Mouse (Mus musculus): ENCODE data around the gene Bcl2l12. TPM values are rescaled to one million over a fixed set of nuclear protein-coding genes. Genes with fewer than 3 reads are reported as not detected.

The Bcl2l12 gene
- total RNA-seq, 2 experiments from 2014 or later: 3.8 to 5.1 TPM

GRCm38 (mm10) chr7:44970231-44970691 lies 28.3 kb downstream of the Bcl2l12 start:
- intact Hi-C loops (cut with DNase I): loop anchor here (5.0 kb wide), 1 partner anchor 38 kb away; no protein-coding TSS in a partner anchor
- peak; percentile 86 to 93 for DNase-seq (ENCODE audit: extremely low spot score in 1 of 2, low spot score in 2 of 2)

GRCm38 (mm10) chr7:44966638-44967037 lies 31.9 kb downstream of the Bcl2l12 start:
- intact Hi-C loops (cut with DNase I): no loop called here
- DNase-seq (ENCODE audit: extremely low spot score in 1 of 2, low spot score in 2 of 2): no peak

- peak in 1 of 2 experiments; percentile 28 for DNase-seq (ENCODE audit: extremely low spot score in 1 of 2, low spot score in 2 of 2)
- intact Hi-C loops (cut with DNase I): no loop called here
Measured at GRCm38 (mm10) chr7:44965975-44966374, 32.5 kb downstream of the Bcl2l12 start.

- intact Hi-C loops (cut with DNase I): no loop called here
- DNase-seq (ENCODE audit: extremely low spot score in 1 of 2, low spot score in 2 of 2): peak in 1 of 2 experiments; percentile 23
Measured at GRCm38 (mm10) chr7:44964990-44965389, 33.5 kb downstream of the Bcl2l12 start.

GRCm38 (mm10) chr7:44962831-44963230 lies 35.7 kb downstream of the Bcl2l12 start:
- intact Hi-C loops (cut with DNase I): no loop called here
- DNase-seq (ENCODE audit: extremely low spot score in 1 of 2, low spot score in 2 of 2): no peak

- intact Hi-C loops (cut with DNase I): no loop called here
- no peak for DNase-seq (ENCODE audit: extremely low spot score in 1 of 2, low spot score in 2 of 2)
Measured at GRCm38 (mm10) chr7:44962337-44962736, 36.2 kb downstream of the Bcl2l12 start.

GRCm38 (mm10) chr7:44960512-44960910 lies 38.0 kb downstream of the Bcl2l12 start:
- intact Hi-C loops (cut with DNase I): no loop called here
- DNase-seq (ENCODE audit: extremely low spot score in 1 of 2, low spot score in 2 of 2): no peak

GRCm38 (mm10) chr7:44959874-44960511 lies 38.5 kb downstream of the Bcl2l12 start:
- peak in 1 of 2 experiments; percentile 30 for DNase-seq (ENCODE audit: extremely low spot score in 1 of 2, low spot score in 2 of 2)
- intact Hi-C loops (cut with DNase I): loop anchor here (5.0 kb wide), 1 partner anchor 38 kb away; no protein-coding TSS in a partner anchor

- intact Hi-C loops (cut with DNase I): loop anchor here (5.0 kb wide), 1 partner anchor 37 kb away; no protein-coding TSS in a partner anchor
Measured at GRCm38 (mm10) chr7:44959281-44959680, 39.2 kb downstream of the Bcl2l12 start.

GRCm38 (mm10) chr7:44958208-44958607 lies 40.3 kb downstream of the Bcl2l12 start:
- DNase-seq (ENCODE audit: extremely low spot score in 1 of 2, low spot score in 2 of 2): peak in 1 of 2 experiments; percentile 51
- intact Hi-C loops (cut with DNase I): loop anchor here (5.0 kb wide), 1 partner anchor 36 kb away; no protein-coding TSS in a partner anchor

More at GRCm38 (mm10) chr7:44959281-44959680, 39.2 kb downstream of the Bcl2l12 start:
- peak in 1 of 2 experiments; percentile 27 for DNase-seq (ENCODE audit: extremely low spot score in 1 of 2, low spot score in 2 of 2)

GRCm38 (mm10) chr7:44957183-44957835 lies 41.2 kb downstream of the Bcl2l12 start:
- intact Hi-C loops (cut with DNase I): loop anchor here (5.0 kb wide), 1 partner anchor 35 kb away; no protein-coding TSS in a partner anchor
- peak in 1 of 2 experiments; percentile 53 for DNase-seq (ENCODE audit: extremely low spot score in 1 of 2, low spot score in 2 of 2)

- intact Hi-C loops (cut with DNase I): loop anchor here (5.0 kb wide), 1 partner anchor 34 kb away; no protein-coding TSS in a partner anchor
- DNase-seq (ENCODE audit: extremely low spot score in 1 of 2, low spot score in 2 of 2): peak in 1 of 2 experiments; percentile 22
Measured at GRCm38 (mm10) chr7:44956266-44956665, 42.2 kb downstream of the Bcl2l12 start.

GRCm38 (mm10) chr7:44955628-44956027 lies 42.9 kb downstream of the Bcl2l12 start:
- DNase-seq (ENCODE audit: extremely low spot score in 1 of 2, low spot score in 2 of 2): peak in 1 of 2 experiments; percentile 14
- intact Hi-C loops (cut with DNase I): loop anchor here (5.0 kb wide), 1 partner anchor 33 kb away; no protein-coding TSS in a partner anchor

- DNase-seq (ENCODE audit: extremely low spot score in 1 of 2, low spot score in 2 of 2): peak in 1 of 2 experiments; percentile 16
- intact Hi-C loops (cut with DNase I): no loop called here
Measured at GRCm38 (mm10) chr7:44954091-44954885, 44.2 kb downstream of the Bcl2l12 start.

GRCm38 (mm10) chr7:44953561-44953960 lies 45.0 kb downstream of the Bcl2l12 start:
- peak in 1 of 2 experiments; percentile 38 for DNase-seq (ENCODE audit: extremely low spot score in 1 of 2, low spot score in 2 of 2)
- intact Hi-C loops (cut with DNase I): no loop called here

GRCm38 (mm10) chr7:44952611-44953306 lies 45.8 kb downstream of the Bcl2l12 start:
- peak; percentile 79 to 95 for DNase-seq (ENCODE audit: extremely low spot score in 1 of 2, low spot score in 2 of 2)
- intact Hi-C loops (cut with DNase I): no loop called here

GRCm38 (mm10) chr7:44951960-44952359 lies 46.6 kb downstream of the Bcl2l12 start:
- intact Hi-C loops (cut with DNase I): no loop called here
- DNase-seq (ENCODE audit: extremely low spot score in 1 of 2, low spot score in 2 of 2): peak in 1 of 2 experiments; percentile 80

- DNase-seq (ENCODE audit: extremely low spot score in 1 of 2, low spot score in 2 of 2): peak in 1 of 2 experiments; percentile 19
- intact Hi-C loops (cut with DNase I): no loop called here
Measured at GRCm38 (mm10) chr7:44949922-44950321, 48.6 kb downstream of the Bcl2l12 start.
